Mouse (Mus musculus): ENCODE measurements around the gene Ncam1.

GRCm38 (mm10) chr9:49679270-49679669 lies 119.5 kb downstream of the Ncam1 start:
- TF ChIP-seq CTCF (conservative IDR thresholded peaks at IDR 0.05; ENCODE audit: insufficient read depth, insufficient read length, low read depth, low read length), result no peak
- TF ChIP-seq POLR2A (IDR thresholded peaks at IDR 0.05; ENCODE audit: low read depth, low read length), result no peak
